Mouse (Mus musculus) erythroblast, embryonic 14.5 days (primary cell): ENCODE data around the gene Ppp1r12b. TPM values are rescaled to one million over a fixed set of nuclear protein-coding genes. Genes with fewer than 3 reads are reported as not detected.

Source experiments
- H3K27me3 ChIP-seq: 2 replicates; pipeline ENCODE4 v1.6.1; 2012; ENCODE audit warnings: inconsistent platforms; ENCODE audit not compliant: control insufficient read depth
- H3K36me3 ChIP-seq: 2 replicates; pipeline ENCODE4 v1.6.1; 2012; ENCODE audit warnings: mild to moderate bottlenecking, inconsistent platforms; ENCODE audit not compliant: control insufficient read depth
- H3K4me1 ChIP-seq: 2 replicates; pipeline ENCODE4 v1.6.1; 2012; ENCODE audit warnings: inconsistent platforms; ENCODE audit not compliant: control insufficient read depth
- H3K4me3 ChIP-seq: replicated peaks from 2 replicates; pipeline ENCODE3; 2012; ENCODE audit warnings: moderate library complexity, mild to moderate bottlenecking, inconsistent platforms
- H3K9me3 ChIP-seq: 2 replicates; pipeline ENCODE4 v1.6.1; 2012; ENCODE audit warnings: low read length, inconsistent platforms, mixed read lengths; ENCODE audit not compliant: control insufficient read depth
- GATA1 ChIP-seq: IDR thresholded peaks from 2 replicates; pipeline ENCODE4 v1.6.1; 2012; ENCODE audit warnings: low read length, inconsistent platforms, mixed read lengths
- TAL1 ChIP-seq: IDR thresholded peaks from 3 replicates; pipeline ENCODE4 v1.6.1; 2012; ENCODE audit warnings: low read length, inconsistent platforms, mixed read lengths
- polyA plus RNA-seq: library from polyadenylated mRNA; stranded (reverse); fragments of >175 nt; gene quantifications from 2 replicates; pipeline ENCODE4 v1.2.3, GENCODE M21; 2012

Ppp1r12b gene
- polyA plus RNA-seq, 1 experiment: 0.11 TPM

DNA sequence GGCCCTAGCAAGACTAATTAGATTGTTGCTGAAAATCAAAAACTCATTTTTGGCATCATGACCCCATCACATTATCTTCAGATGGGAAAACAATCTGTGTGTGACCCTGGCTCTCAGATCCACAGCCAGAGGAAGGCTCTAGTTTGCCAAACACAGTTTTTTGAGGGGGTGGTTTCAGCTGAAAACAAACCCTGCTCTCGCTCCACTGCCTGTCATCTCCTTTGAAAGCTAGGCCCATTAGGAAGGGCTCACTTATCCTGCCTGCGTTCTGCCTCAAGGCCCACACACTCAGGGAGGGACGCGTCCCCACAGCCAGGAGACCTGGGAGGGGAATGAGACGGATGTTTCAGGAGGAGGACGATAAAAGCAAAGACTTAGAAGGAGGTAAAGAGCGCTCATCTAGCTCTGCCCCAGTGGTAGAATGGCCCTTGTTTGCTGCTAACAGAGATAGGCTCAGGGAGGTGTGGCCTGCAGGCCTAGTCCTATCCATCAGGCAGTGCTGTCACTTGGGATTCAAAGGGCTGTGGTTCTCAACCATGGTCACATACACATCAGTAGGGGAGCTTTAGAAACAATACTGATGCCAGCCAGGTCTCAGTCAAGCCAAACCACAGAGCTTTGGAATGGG is 190.8 kb downstream of the Ppp1r12b start:
- no peak overlapping the region for H3K4me3 ChIP-seq
- no peaks in the 10 kb centered on the region for H3K9me3 ChIP-seq
- H3K36me3 ChIP-seq: peaks cover 10% of the 10 kb centered on the region
- TF ChIP-seq GATA1 (no peak), TAL1 (no peak)
- no peaks in the 10 kb centered on the region for H3K27me3 ChIP-seq
- H3K4me1 ChIP-seq: peaks cover 2% of the 10 kb centered on the region; the same call in 1 of the 2 replicates

- TF ChIP-seq TAL1 (no peak), GATA1 (no peak)
- H3K27me3 ChIP-seq: no peaks in the 10 kb centered on the region
- H3K4me1 ChIP-seq: peaks cover 2% of the 10 kb centered on the region; the same call in 1 of the 2 replicates
- peaks cover 16% of the 10 kb centered on the region for H3K36me3 ChIP-seq
- no peak overlapping the region for H3K4me3 ChIP-seq
- no peaks in the 10 kb centered on the region for H3K9me3 ChIP-seq
Observed at GRCm38 (mm10) chr1:134763776-134764438, 191.8 kb downstream of the Ppp1r12b start.

DNA sequence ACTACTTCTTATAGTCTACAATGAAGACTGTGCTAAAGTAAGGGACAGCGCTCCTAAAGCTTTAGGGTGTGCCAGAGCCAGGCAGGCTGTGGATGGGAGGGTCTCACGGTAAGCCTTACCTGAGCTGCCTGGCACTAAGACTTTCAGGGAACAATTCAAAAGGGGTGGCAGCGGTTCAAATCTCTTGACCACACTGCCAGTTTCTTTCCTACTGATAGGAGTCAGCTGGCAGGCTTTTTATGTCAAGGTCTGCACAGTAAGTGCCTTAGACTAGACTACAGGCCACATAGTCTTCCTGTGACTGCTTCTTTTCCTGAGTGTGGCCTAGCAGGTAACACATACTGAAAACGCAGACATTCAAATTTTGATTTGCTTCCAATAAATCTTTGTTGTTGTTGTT is 192.5 kb downstream of the Ppp1r12b start:
- TF ChIP-seq TAL1: no peak
- TF ChIP-seq GATA1: no peak
- H3K9me3 ChIP-seq: no peaks in the 10 kb centered on the region
- no peak overlapping the region for H3K4me3 ChIP-seq
- no peaks in the 10 kb centered on the region for H3K27me3 ChIP-seq
- H3K36me3 ChIP-seq: peaks cover 15% of the 10 kb centered on the region
- peaks cover 2% of the 10 kb centered on the region; the same call in 1 of the 2 replicates for H3K4me1 ChIP-seq

DNA sequence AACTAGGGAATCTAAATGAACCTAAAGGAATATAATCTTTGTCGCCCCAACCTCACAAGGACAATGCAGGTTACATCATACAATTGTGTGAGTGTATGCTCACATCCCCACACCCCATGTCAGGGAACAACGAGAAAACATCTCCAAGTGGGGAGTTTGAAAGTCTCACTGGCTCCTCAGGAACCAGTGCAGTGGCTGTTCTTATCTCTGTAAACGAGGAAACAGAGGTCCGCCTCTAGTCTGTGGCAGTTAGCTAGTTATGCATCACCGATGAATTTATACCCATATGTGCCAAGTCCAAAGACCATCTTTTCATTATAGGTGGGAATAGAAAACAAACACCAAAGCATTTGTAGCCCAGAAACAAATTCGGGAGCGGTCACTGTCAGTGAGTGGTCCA is 194.2 kb downstream of the Ppp1r12b start:
- Histone ChIP-seq H3K4me1 (peaks cover 2% of the 10 kb centered on the region; the same call in 1 of the 2 replicates), H3K27me3 (no peaks in the 10 kb centered on the region), H3K36me3 (peaks cover 8% of the 10 kb centered on the region), H3K4me3 (no peak overlapping the region), H3K9me3 (no peaks in the 10 kb centered on the region)
- TF ChIP-seq TAL1: no peak
- TF ChIP-seq GATA1: no peak

DNA sequence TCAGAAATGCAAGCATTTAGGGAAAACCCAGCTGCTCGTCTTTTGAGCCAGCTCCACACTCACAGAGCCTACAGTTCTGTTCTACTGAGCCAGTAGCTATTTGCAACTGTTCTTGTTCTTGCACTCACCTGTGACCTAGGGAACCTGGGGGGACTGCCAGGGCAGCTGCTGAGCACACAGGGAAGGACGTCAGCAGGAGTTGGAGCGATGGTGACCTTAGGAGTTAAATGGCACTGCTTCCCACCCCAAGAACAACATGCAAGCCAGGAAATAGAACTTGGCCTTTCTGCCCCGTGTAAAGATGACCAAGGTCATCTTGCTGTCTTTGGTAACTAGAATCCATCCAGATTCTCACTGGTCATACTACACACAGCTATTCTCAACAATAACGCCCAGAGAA is 195.1 kb downstream of the Ppp1r12b start:
- H3K4me3 ChIP-seq: no peak overlapping the region
- no peaks in the 10 kb centered on the region for H3K9me3 ChIP-seq
- peaks cover 8% of the 10 kb centered on the region for H3K36me3 ChIP-seq
- H3K27me3 ChIP-seq: no peaks in the 10 kb centered on the region
- H3K4me1 ChIP-seq: peaks cover 2% of the 10 kb centered on the region; the same call in 1 of the 2 replicates
- no peak for TF ChIP-seq TAL1

- Histone ChIP-seq H3K9me3 (no peaks in the 10 kb centered on the region), H3K4me3 (no peak overlapping the region), H3K27me3 (no peaks in the 10 kb centered on the region), H3K36me3 (peaks cover 8% of the 10 kb centered on the region), H3K4me1 (peaks cover 2% of the 10 kb centered on the region; the same call in 1 of the 2 replicates)
- TF ChIP-seq TAL1: no peak
- TF ChIP-seq GATA1: no peak
Observed at GRCm38 (mm10) chr1:134759133-134759532, 196.6 kb downstream of the Ppp1r12b start.

- Histone ChIP-seq H3K4me1 (peaks cover 2% of the 10 kb centered on the region; the same call in 1 of the 2 replicates), H3K36me3 (peaks cover 8% of the 10 kb centered on the region), H3K4me3 (no peak overlapping the region), H3K9me3 (no peaks in the 10 kb centered on the region), H3K27me3 (no peaks in the 10 kb centered on the region)
- TF ChIP-seq TAL1: no peak
- no peak for TF ChIP-seq GATA1
Observed at GRCm38 (mm10) chr1:134757230-134757629, 198.5 kb downstream of the Ppp1r12b start.

DNA sequence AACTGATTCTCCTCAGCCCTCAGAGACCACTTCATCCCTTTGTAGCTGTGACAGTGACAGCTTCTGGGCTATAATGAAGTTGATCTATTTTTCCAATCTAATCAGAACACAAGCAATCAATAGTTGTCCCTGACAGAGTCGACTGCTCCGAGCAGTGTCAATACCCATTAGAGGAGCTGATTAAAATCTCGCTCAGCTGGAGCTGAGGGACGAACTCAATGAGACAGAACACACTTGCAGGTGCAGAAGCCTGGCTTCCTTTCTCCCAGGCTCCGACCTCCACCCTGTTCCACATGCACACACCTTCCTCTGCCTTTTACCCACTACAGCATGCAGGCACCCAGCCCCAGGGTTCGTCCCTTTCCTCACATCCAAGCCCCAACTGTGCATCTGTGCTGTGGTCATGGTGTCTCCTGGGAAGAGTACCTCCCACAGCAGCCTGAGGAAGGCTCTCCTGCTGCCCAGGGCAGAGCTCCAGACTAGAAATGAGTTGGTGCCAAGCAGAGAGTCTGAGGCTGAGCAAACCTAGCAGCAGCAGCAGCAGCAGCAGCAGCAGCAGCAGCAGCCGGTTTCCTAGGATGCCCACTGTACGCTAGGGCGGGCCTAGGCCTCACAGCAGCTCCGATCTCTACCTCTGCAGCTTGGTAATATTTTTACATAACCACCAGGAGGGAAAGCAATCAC is 199.4 kb downstream of the Ppp1r12b start:
- Histone ChIP-seq H3K27me3 (no peaks in the 10 kb centered on the region), H3K4me1 (no peaks in the 10 kb centered on the region), H3K36me3 (peaks cover 8% of the 10 kb centered on the region), H3K4me3 (no peak overlapping the region), H3K9me3 (no peaks in the 10 kb centered on the region)
- no peak for TF ChIP-seq TAL1
- no peak for TF ChIP-seq GATA1

- TF ChIP-seq GATA1: no peak
- peaks cover 8% of the 10 kb centered on the region for H3K36me3 ChIP-seq
Observed at GRCm38 (mm10) chr1:134755548-134756189, 200.1 kb downstream of the Ppp1r12b start.

More at GRCm38 (mm10) chr1:134755548-134756189, 200.1 kb downstream of the Ppp1r12b start:
- Histone ChIP-seq H3K9me3 (no peaks in the 10 kb centered on the region), H3K4me1 (no peaks in the 10 kb centered on the region), H3K27me3 (no peaks in the 10 kb centered on the region), H3K4me3 (no peak overlapping the region)
